Mouse (Mus musculus) kidney, embryonic 16.5 days (tissue): Measurements from ENCODE around the gene Hoxa1. TPM values are rescaled to one million over a fixed set of nuclear protein-coding genes. Genes with fewer than 3 reads are reported as not detected.
A peak's percentile ranks its signal among the peaks of the same experiment; 100 is the strongest.

Experiments used
- ATAC-seq: fragments of 200-750 bp; cut with Nextera tagmentation; 2 replicates; pipeline ENCODE4 v1.8.0; 2017; ENCODE audit warnings: moderate TSS enrichment; ENCODE audit not compliant: low FRiP score, low TSS enrichment
- H3K27ac ChIP-seq: fragments of 300-500 bp; sonication (generic); 2 replicates; pipeline ENCODE4 v1.5.1; 2014; ENCODE audit warnings: low read length
- H3K27me3 ChIP-seq: fragments of 300-500 bp; sonication (generic); 2 replicates; pipeline ENCODE4 v1.6.1; 2014; ENCODE audit warnings: low read length, control low read depth, mixed read lengths; ENCODE audit not compliant: insufficient read depth
- H3K36me3 ChIP-seq: fragments of 300-500 bp; sonication (generic); 2 replicates; pipeline ENCODE4 v1.6.1; 2014; ENCODE audit warnings: low read length, control low read depth, mixed read lengths; ENCODE audit not compliant: insufficient read depth
- H3K4me1 ChIP-seq: fragments of 300-500 bp; sonication (generic); 2 replicates; pipeline ENCODE4 v1.6.1; 2014; ENCODE audit warnings: low read length, control low read depth, mixed read lengths; ENCODE audit not compliant: insufficient read depth
- H3K4me2 ChIP-seq: fragments of 300-500 bp; sonication (generic); replicated peaks from 2 replicates; pipeline ENCODE4 v1.6.1; 2014; ENCODE audit warnings: low read depth, low read length
- H3K4me3 ChIP-seq: fragments of 300-500 bp; sonication (generic); 2 replicates; pipeline ENCODE4 v1.5.1; 2014; ENCODE audit warnings: mild to moderate bottlenecking, low read length
- H3K9ac ChIP-seq: fragments of 300-500 bp; sonication (generic); replicated peaks from 2 replicates; pipeline ENCODE4 v1.6.1; 2014; ENCODE audit warnings: low read length
- H3K9me3 ChIP-seq: fragments of 300-500 bp; sonication (generic); 2 replicates; pipeline ENCODE4 v1.6.1; 2016; ENCODE audit warnings: low read length, control low read depth
- WGBS: fragments of 180-500 bp; shearing (Covaris S2); extraction: QIAGEN DNeasy Blood & Tissue Kit; methylation state at CpG from one replicate; pipeline ENCODE4 v1.1.7; 2014; 5-methylcytosine and 5-hydroxymethylcytosine counted together
- polyA plus RNA-seq: library from polyadenylated mRNA; unstranded; fragments of >200 nt; fragmentation: Nextera tagmentation; extraction: Ambion mirVana; gene quantifications from 2 replicates; pipeline ENCODE4 v1.2.1, GENCODE M21; 2015

Hoxa1 gene
- polyA plus RNA-seq, 1 experiment from 2014 or later, result 0.82 TPM

DNA sequence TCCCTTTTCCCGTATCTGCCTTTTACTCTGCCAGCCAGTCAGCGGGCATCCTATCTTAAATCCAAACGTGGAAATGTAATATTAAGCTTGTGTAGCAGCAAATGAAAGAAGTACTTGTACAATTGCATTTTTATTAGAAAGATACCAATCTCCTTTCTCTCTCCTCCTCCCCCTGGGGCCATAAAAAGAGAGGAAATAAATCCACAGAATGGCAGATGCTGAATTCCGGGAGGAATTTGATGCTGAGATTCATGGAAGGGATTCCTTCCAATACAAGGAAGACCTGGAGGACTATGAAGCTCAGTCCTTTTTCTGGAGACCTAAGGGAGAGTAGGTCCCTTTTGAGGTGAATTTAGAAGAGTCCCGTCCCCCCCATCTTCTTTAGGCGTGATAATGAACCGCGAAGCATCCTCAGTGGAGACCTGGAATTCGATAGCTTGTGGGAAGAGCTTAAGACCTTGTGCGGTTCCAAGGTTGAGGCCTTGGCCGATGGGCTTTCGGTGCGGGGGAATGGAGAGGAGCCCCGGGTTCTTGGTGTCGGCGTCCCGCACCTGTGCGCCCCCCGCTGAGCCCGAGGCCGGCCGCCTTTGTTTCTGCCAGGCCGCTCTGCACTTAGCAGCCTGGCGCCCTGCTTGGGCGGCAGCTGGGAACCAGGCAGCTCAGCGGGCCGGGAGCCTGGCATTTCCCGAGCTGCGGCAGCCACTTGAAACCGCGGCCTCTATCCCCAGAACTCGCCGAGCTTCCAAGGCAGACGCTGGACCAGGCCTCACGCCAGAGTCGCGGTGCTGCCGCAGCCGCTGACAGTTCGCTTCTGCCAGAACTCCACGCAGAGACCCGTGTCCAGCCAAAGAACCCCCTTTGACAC, 10.3 kb upstream of the Hoxa1 start:
- H3K36me3 ChIP-seq, result peaks cover 7% of the 10 kb centered on the region; the same call in 1 of the 2 replicates
- H3K27ac ChIP-seq, result peak overlapping the region; percentile 82
- no peaks in the 10 kb centered on the region for H3K27me3 ChIP-seq
- no peaks in the 10 kb centered on the region for H3K9me3 ChIP-seq
- WGBS, result 7% methylated on average over 41 of the region's 42 CpGs
- H3K9ac ChIP-seq, result peak overlapping the region; percentile 63
- H3K4me2 ChIP-seq, result peak overlapping the region; percentile 70
- peak overlapping the region; percentile 27 for H3K4me3 ChIP-seq
- ATAC-seq, result no peak
- H3K4me1 ChIP-seq, result peaks cover 97% of the 10 kb centered on the region

DNA sequence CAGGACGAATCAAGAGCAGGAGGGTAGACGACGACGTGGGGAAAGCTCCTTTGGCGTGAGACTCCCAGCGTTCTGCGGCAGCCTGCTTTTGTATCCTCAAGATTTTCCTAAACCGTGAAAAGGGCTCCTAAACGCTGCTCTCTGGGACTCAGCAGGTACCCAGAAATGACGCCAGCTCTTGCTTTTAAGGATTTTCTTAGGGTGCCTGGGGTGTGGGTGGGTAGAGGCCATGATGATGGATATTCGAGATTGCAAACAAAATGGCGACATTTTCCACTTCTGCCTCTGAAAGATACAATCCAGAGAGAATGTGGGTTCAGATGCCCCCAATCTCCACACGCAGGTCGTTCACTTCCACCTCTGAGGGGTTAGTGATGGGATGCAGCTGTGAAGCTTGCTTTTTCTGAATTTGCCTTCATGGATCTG, 9.6 kb upstream of the Hoxa1 start:
- ATAC-seq, result no peak
- 35% methylated on average over 14 of the region's 14 CpGs for WGBS
- peaks cover 98% of the 10 kb centered on the region for H3K4me1 ChIP-seq
- H3K27me3 ChIP-seq, result no peaks in the 10 kb centered on the region
- peak overlapping the region; percentile 82 for H3K27ac ChIP-seq
- H3K9me3 ChIP-seq, result no peaks in the 10 kb centered on the region
- peak overlapping the region; percentile 70 for H3K4me2 ChIP-seq
- peak overlapping the region; percentile 19 for H3K4me3 ChIP-seq
- H3K36me3 ChIP-seq, result peaks cover 7% of the 10 kb centered on the region; the same call in 1 of the 2 replicates
- peak overlapping the region; percentile 63; the same call in 1 of the 2 replicates for H3K9ac ChIP-seq

- WGBS, result 68% methylated on average over 1 of the region's 1 CpGs
- H3K4me3 ChIP-seq, result no peak overlapping the region
- peaks cover 7% of the 10 kb centered on the region; the same call in 1 of the 2 replicates for H3K36me3 ChIP-seq
- peak overlapping the region; percentile 63 for H3K9ac ChIP-seq
- no peaks in the 10 kb centered on the region for H3K9me3 ChIP-seq
- H3K4me2 ChIP-seq, result peak overlapping the region; percentile 70
- H3K27ac ChIP-seq, result peak overlapping the region; percentile 82
- H3K4me1 ChIP-seq, result peaks cover 96% of the 10 kb centered on the region
- H3K27me3 ChIP-seq, result no peaks in the 10 kb centered on the region
- ATAC-seq, result no peak
Measured at GRCm38 (mm10) chr6:52167176-52167575, 9.1 kb upstream of the Hoxa1 start.

DNA sequence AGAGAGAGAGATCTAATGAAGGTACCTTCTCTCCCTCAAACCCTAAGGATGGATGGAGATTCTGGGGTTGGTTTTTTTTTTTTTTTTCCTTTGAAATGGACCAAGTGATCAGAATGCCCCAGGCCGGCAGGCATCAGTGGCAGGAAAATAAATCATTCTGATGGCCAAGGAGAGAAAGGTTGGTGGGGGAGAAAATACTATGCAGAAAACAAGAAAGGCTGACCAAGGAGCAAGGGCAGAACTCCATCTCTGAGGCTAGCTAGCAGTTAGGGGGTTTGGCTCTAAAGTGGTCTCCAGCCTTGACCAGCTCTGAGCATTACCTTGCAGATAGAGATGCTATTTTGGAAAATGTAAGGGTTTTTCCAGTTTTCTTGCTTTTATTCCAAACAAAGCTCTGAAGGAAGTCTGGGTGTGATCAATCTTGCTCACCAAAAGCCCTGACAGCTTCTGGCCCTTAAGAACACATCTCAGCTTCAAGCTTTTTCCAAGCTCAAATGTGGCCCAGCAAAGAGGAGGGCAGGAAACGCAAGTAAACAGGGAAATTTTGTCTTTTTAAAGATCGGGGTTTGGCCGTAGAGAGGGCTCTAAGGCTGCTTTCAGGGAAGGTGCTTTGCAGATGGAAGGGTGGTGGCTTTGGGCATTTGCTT, 8.4 kb upstream of the Hoxa1 start:
- 23% methylated on average over 4 of the region's 4 CpGs for WGBS
- Histone ChIP-seq H3K27ac (peak overlapping the region; percentile 82), H3K4me1 (peaks cover 96% of the 10 kb centered on the region), H3K36me3 (peaks cover 7% of the 10 kb centered on the region; the same call in 1 of the 2 replicates), H3K9ac (peak overlapping the region; percentile 54), H3K9me3 (no peaks in the 10 kb centered on the region), H3K27me3 (no peaks in the 10 kb centered on the region), H3K4me2 (peak overlapping the region; percentile 70), H3K4me3 (no peak overlapping the region)
- ATAC-seq, result no peak

DNA sequence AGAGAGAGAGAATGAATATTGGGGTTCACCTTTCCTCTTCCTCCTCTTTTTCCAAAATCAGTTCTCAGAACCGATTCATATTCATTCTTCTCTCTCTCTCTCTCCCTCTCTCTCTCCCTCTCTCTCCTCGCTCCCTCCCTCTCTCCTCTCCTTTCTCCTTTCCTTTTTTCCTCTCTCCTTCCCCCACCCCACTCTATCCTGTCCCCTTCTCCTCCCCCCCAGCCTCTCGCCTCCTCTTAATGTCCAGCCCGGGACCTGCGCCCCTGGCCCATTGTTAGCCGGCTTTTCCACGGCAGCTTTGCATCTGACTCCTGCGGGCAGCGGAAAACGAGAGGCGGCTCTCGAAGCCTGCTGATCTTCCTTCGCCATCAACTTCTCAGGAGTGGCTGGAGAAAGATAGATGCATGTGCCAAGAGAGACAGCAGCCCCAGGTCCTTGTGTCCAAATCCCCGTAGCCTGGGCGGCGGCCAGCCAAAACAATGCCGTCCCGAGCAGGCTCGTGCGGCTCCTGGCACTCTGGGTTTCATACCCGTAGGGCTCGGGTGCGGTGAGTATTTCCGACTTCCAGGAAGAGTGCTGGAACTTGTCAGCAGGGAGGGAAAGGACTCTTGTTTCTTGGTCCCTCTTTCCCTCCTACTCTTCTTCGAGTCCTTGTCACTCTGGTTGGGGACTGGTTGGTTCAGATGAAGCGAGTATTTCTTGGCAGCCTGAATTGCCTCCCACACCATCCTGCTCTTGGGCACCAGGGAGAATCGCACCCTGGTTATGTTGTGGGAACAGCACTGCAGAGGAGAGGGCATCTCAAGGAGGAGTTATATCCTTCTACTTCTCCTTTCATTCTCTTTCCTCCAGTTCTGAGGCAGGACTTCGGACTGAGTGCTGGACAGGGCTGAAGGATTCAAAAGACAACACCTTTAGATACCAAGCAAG, 7.6 kb upstream of the Hoxa1 start:
- Histone ChIP-seq H3K27ac (peak overlapping the region; percentile 83), H3K36me3 (peaks cover 7% of the 10 kb centered on the region; the same call in 1 of the 2 replicates), H3K4me1 (peaks cover 95% of the 10 kb centered on the region), H3K9ac (peak overlapping the region; percentile 57), H3K9me3 (no peaks in the 10 kb centered on the region), H3K4me3 (peak overlapping the region; percentile 49), H3K27me3 (no peaks in the 10 kb centered on the region), H3K4me2 (peak overlapping the region; percentile 70)
- no peak for ATAC-seq
- 6% methylated on average over 28 of the region's 28 CpGs for WGBS

- peaks cover 95% of the 10 kb centered on the region for H3K4me1 ChIP-seq
- ATAC-seq, result no peak
Measured at GRCm38 (mm10) chr6:52164626-52165440, 6.7 kb upstream of the Hoxa1 start, which contains the start of gene Hoxa2. Gene Hoxa2, minus strand, starts transcription at chr6:52164831.

GRCm38 (mm10) chr6:52164051-52164625, 6.0 kb upstream of the Hoxa1 start:
- H3K9ac ChIP-seq, result peak overlapping the region; percentile 75
- H3K4me1 ChIP-seq, result peaks cover 95% of the 10 kb centered on the region
- WGBS, result 1% methylated on average over 39 of the region's 39 CpGs
- ATAC-seq, result peak; percentile 2; the same call in 1 of the 2 replicates
- H3K9me3 ChIP-seq, result no peaks in the 10 kb centered on the region
- H3K4me2 ChIP-seq, result peak overlapping the region; percentile 70
- no peaks in the 10 kb centered on the region for H3K36me3 ChIP-seq
- no peaks in the 10 kb centered on the region for H3K27me3 ChIP-seq
- peak overlapping the region; percentile 83 for H3K27ac ChIP-seq
- peak overlapping the region; percentile 49 for H3K4me3 ChIP-seq

More at GRCm38 (mm10) chr6:52164626-52165440, 6.7 kb upstream of the Hoxa1 start, which contains the start of gene Hoxa2:
- Histone ChIP-seq H3K27me3 (no peaks in the 10 kb centered on the region), H3K4me2 (peak within 1 kb of the TSS; percentile 70), H3K9me3 (no peaks in the 10 kb centered on the region), H3K36me3 (peaks cover 2% of the 10 kb centered on the region; the same call in 1 of the 2 replicates), H3K27ac (peak within 1 kb of the TSS; percentile 83), H3K9ac (peak within 1 kb of the TSS; percentile 75), H3K4me3 (peak within 1 kb of the TSS; percentile 49)
- WGBS, result 1% methylated on average over 25 of the region's 25 CpGs

GRCm38 (mm10) chr6:52163366-52164031, 5.4 kb upstream of the Hoxa1 start:
- Histone ChIP-seq H3K4me1 (peaks cover 90% of the 10 kb centered on the region), H3K4me2 (peak overlapping the region; percentile 70), H3K9ac (peak overlapping the region; percentile 75), H3K27ac (peak overlapping the region; percentile 83), H3K4me3 (peak overlapping the region; percentile 49), H3K9me3 (no peaks in the 10 kb centered on the region), H3K27me3 (no peaks in the 10 kb centered on the region), H3K36me3 (no peaks in the 10 kb centered on the region)
- ATAC-seq, result no peak
- 11% methylated on average over 17 of the region's 17 CpGs for WGBS
